Mouse (Mus musculus) CD4-positive, CD25-positive, alpha-beta regulatory T cell, adult 9 weeks (primary cell): ENCODE results near the gene Kif16b. TPM values are rescaled to one million over a fixed set of nuclear protein-coding genes. Genes with fewer than 3 reads are reported as not detected.

Source experiments
- polyA plus RNA-seq: library from polyadenylated mRNA; unstranded; fragments of 100-300 nt; shearing (Covaris generic); gene quantifications from one replicate; pipeline ENCODE4 v1.2.1, GENCODE M21; 2017

Kif16b gene
- 14.1 TPM for polyA plus RNA-seq

GRCm38 (mm10) chr2:142900862-142901805 is at the start of gene Kif16b:
Gene Kif16b (minus strand): TSS chr2:142901531.

Other genes with a start within 250 kb of the Kif16b start
- gene Snrpb2, start 161.5 kb upstream of the Kif16b start, polyA plus RNA-seq: 65.7 TPM
- not detected for gene Otor, start 176.9 kb upstream of the Kif16b start, polyA plus RNA-seq